Mouse (Mus musculus): ENCODE data around the gene Gpr37.

DNA sequence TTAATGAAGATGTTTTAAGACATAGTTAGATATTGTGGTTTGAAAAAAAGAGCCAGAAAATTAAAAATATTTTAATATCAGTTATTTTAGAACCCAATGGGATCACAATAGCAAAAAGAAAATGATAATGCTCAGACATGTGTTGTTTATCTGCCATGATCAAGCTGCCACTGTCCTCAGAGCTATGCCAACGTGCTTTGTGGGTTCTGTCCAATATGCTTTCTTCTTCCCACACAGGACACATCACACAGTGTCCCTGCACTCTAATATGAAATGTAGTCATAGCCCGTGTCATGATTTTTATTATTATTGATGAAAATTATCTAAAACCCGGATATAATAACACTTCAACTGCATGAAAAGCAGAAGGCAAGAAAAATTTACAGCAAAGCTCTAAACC is 16.7 kb downstream of the Gpr37 start:
- TF ChIP-seq CTCF (IDR thresholded peaks at IDR 0.05; ENCODE audit: control insufficient read depth, insufficient read depth, low read length) = no peak
- no peak for TF ChIP-seq POLR2A (IDR thresholded peaks at IDR 0.05; ENCODE audit: borderline replicate concordance, control insufficient read depth, low read depth, low read length)
